Mouse (Mus musculus) liver, adult 2 months (tissue): ENCODE data around the gene Etnk2. TPM values are rescaled to one million over a fixed set of nuclear protein-coding genes. Genes with fewer than 3 reads are reported as not detected.

Source experiments
- DNase-seq: peaks from one replicate; pipeline ENCODE4 v3.0.0-alpha.2; 2011; ENCODE audit warnings: low read depth, low spot score; ENCODE audit errors: extremely low read depth
- H3K27ac ChIP-seq: fragments of 200-500 bp; replicated peaks from 2 replicates; pipeline ENCODE4 v1.5.1; 2012; ENCODE audit warnings: low read depth, mild to moderate bottlenecking, control low read depth, inconsistent platforms, low read length; ENCODE audit not compliant: insufficient read depth
- H3K27me3 ChIP-seq: fragments of 200-500 bp; 2 replicates; pipeline ENCODE4 v1.6.1; 2012; ENCODE audit warnings: mild to moderate bottlenecking, moderate library complexity, low read length, inconsistent platforms; ENCODE audit not compliant: control insufficient read depth, insufficient read depth
- H3K36me3 ChIP-seq: fragments of 200-500 bp; 2 replicates; pipeline ENCODE4 v1.6.1; 2012; ENCODE audit warnings: low read length, inconsistent platforms; ENCODE audit not compliant: control insufficient read depth, insufficient read depth
- H3K4me1 ChIP-seq: fragments of 200-500 bp; 2 replicates; pipeline ENCODE4 v1.6.1; 2011; ENCODE audit warnings: low read length; ENCODE audit not compliant: control insufficient read depth, insufficient read depth
- H3K4me3 ChIP-seq: fragments of 200-500 bp; 2 replicates; pipeline ENCODE4 v1.5.1; 2011; ENCODE audit warnings: low read depth, mild to moderate bottlenecking, control low read depth, low read length, moderate library complexity; ENCODE audit not compliant: insufficient read depth
- H3K79me2 ChIP-seq: fragments of 200-500 bp; 2 replicates; pipeline ENCODE4 v1.6.1; 2012; ENCODE audit warnings: inconsistent platforms, mild to moderate bottlenecking, low read length, moderate library complexity; ENCODE audit not compliant: control insufficient read depth, insufficient read depth
- H3K9ac ChIP-seq: fragments of 200-500 bp; 2 replicates; pipeline ENCODE4 v1.6.1; 2012; ENCODE audit warnings: low read depth, mild to moderate bottlenecking, control low read depth, inconsistent platforms, low read length
- CTCF ChIP-seq: fragments of 200-500 bp; IDR thresholded peaks from 2 replicates; pipeline ENCODE4 v1.5.1; 2011; ENCODE audit warnings: low read depth, low read length, control low read depth
- POLR2A ChIP-seq: fragments of 200-500 bp; IDR thresholded peaks from 2 replicates; pipeline ENCODE4 v1.6.1; 2011; ENCODE audit warnings: low read length, control low read depth; ENCODE audit not compliant: insufficient read depth; ENCODE audit errors: extremely low read depth
- WGBS: fragments of 180-500 bp; shearing (Covaris S2); methylation state at CpG from one replicate; pipeline ENCODE4 v1.1.7; 2018; 5-methylcytosine and 5-hydroxymethylcytosine counted together
- polyA plus RNA-seq: library from polyadenylated mRNA; depleted of rRNA; stranded (reverse); fragments of >200 nt; gene quantifications from 2 replicates; pipeline ENCODE4 v1.2.3, GENCODE M21; 2012
- total RNA-seq: library from RNA; depleted of rRNA; stranded (reverse); fragments of >200 nt; gene quantifications from 2 replicates; pipeline ENCODE4 v1.2.3, GENCODE M21; 2014

Gene Etnk2
- total and polyA plus RNA-seq, 2 experiments, result 249 to 389 TPM

DNA sequence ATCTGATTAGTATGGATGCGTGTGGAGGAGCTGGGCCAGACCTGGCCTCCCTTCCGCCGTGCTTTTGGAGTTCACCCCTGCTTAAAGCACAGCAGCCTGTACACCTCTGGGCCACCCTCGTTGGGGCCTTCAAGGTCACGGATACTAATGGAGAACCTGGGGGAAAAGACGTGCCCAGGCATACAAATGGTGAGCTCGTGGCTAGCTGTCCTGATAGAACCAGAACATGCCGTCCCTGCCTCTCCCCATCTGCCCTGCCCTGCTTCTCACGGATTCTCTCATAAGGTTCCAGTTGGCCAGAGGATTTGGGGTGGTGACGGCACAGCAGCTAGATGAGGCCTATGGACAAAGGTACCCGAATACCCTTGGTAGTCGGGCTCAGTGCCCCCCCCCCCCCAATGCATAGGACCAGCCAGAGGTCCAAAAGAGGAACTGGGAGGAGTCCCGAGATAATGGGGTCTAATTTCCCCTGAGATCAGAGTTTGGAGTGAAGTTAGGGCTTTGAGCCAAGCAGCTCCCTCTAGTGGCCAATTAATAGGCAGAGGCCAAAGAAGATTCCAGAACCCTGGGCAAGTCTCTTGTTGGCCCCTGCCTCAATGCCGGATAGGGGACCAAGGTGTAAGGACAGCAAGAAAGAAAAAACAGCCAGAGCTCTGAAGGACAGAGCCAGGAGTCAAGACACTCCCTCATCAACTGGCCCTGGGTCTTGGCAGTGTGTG lies 17.1 kb downstream of the Etnk2 start:
- DNase-seq, result peak; percentile 50
- H3K4me1 ChIP-seq, result peaks cover 35% of the 10 kb centered on the region
- H3K27ac ChIP-seq, result peak overlapping the region; percentile 5; the same call in 1 of the 2 replicates
- H3K27me3 ChIP-seq, result no peaks in the 10 kb centered on the region
- no peak for TF ChIP-seq POLR2A
- peak; percentile 40 for TF ChIP-seq CTCF
- H3K9ac ChIP-seq, result no peak overlapping the region
- no peaks in the 10 kb centered on the region for H3K79me2 ChIP-seq
- H3K36me3 ChIP-seq, result peaks cover 16% of the 10 kb centered on the region
- 63% methylated on average over 14 of the region's 14 CpGs for WGBS
- H3K4me3 ChIP-seq, result no peak overlapping the region

DNA sequence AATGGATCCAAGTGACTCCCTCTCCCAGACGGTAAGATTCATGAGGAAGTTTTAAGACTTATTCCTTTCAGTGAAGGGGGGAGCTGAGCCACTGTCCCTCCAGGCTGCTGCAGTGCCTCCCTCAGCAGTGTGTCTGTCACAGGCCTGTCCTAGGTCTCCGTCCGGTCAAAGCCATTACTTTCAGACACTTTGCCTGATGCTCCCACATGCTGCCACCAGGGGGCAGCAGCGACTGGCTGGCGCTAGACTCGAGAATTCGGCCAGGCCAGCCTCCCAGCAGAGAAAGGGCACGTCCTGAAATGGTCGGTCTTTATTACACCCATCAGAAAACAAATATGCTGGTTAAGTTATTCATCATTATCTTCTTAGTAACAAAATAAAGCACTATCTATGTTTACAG lies 18.6 kb downstream of the Etnk2 start:
- DNase-seq, result peak; percentile 65
- Histone ChIP-seq H3K9ac (no peak overlapping the region), H3K27me3 (no peaks in the 10 kb centered on the region), H3K27ac (no peak overlapping the region), H3K36me3 (peaks cover 14% of the 10 kb centered on the region), H3K4me3 (no peak overlapping the region), H3K79me2 (no peaks in the 10 kb centered on the region), H3K4me1 (peaks cover 26% of the 10 kb centered on the region)
- no peak for TF ChIP-seq POLR2A
- peak; percentile 99 for TF ChIP-seq CTCF
- WGBS, result 6% methylated on average over 9 of the region's 9 CpGs

GRCm38 (mm10) chr1:133382552-133383155 lies 19.3 kb downstream of the Etnk2 start:
- H3K4me1 ChIP-seq, result peaks cover 21% of the 10 kb centered on the region

DNA sequence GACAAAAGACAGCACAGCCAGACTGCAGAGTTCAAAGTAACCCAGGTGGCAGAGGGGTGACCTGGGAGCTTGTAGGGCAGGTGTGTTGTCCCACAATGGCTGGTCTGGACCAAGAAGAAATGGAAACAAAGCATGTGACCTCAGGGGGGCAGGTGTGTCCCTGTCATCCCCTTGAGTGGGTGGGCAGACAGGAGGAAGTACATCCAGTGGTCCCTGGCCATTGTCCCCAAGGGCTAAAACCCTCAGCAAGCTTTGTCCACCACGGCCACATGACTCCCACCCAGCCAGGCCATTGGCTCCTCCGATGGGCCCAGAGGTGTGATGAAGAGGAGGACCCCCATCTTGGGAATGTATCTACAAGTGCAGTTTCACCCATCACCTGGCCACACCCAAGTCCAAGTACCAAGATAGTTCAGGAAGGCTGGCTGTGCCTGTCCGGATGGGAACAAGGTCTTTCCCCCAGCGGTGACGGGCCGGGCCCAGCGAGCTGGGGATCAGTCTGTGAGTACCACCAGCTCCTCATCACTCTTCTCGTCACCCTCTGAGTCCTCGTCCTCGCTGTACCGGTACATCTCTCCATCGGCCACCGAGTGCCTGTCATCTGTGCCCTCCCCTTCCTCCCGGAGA lies 19.9 kb downstream of the Etnk2 start:
- H3K4me1 ChIP-seq, result peaks cover 16% of the 10 kb centered on the region
- peak; percentile 78 for DNase-seq
- H3K79me2 ChIP-seq, result no peaks in the 10 kb centered on the region
- H3K9ac ChIP-seq, result no peak overlapping the region
- peaks cover 2% of the 10 kb centered on the region; the same call in 1 of the 2 replicates for H3K36me3 ChIP-seq
- no peak overlapping the region for H3K4me3 ChIP-seq
- no peak overlapping the region for H3K27ac ChIP-seq
- no peaks in the 10 kb centered on the region for H3K27me3 ChIP-seq
- 89% methylated on average over 14 of the region's 14 CpGs for WGBS
- TF ChIP-seq POLR2A, result 0 out of 2 replicates have a peak, but pooled peaks have one; percentile 1
- 0 out of 2 replicates have a peak, but pooled peaks have one; percentile 2 for TF ChIP-seq CTCF

More at GRCm38 (mm10) chr1:133382552-133383155, 19.3 kb downstream of the Etnk2 start:
- no peaks in the 10 kb centered on the region for H3K79me2 ChIP-seq
- DNase-seq, result no peak
- 38% methylated on average over 12 of the region's 12 CpGs for WGBS
- H3K27ac ChIP-seq, result peak overlapping the region; percentile 14; the same call in 1 of the 2 replicates
- H3K4me3 ChIP-seq, result no peak overlapping the region
- H3K36me3 ChIP-seq, result peaks cover 8% of the 10 kb centered on the region
- no peaks in the 10 kb centered on the region for H3K27me3 ChIP-seq
- no peak overlapping the region for H3K9ac ChIP-seq
- 0 out of 2 replicates have a peak, but pooled peaks have one; percentile 10 for TF ChIP-seq POLR2A
- TF ChIP-seq CTCF, result no peak

DNA sequence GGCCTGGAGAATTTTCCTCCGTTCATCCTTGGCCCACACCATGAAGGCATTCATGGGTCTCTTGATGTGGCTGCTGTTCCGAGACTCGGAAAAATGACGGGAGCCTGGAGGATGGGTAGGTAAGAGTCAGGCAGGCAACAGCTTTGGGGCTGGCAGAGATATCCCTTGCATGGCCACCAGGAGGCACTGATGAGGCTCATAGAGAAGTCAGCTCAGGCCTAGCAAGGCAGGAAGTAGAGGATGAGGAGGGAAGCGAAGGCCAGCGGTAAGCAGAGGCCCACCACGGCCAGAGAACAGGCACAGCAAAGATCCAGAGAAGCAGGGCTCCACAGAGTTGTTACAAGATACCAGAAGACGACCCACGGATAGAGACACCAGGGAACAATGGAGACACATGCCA lies 22.1 kb downstream of the Etnk2 start:
- Histone ChIP-seq H3K36me3 (no peaks in the 10 kb centered on the region), H3K4me3 (no peak overlapping the region), H3K27me3 (no peaks in the 10 kb centered on the region), H3K4me1 (0 out of 2 replicates have a peak, but pooled peaks cover under 1% of the 10 kb centered on the region), H3K79me2 (no peaks in the 10 kb centered on the region), H3K27ac (no peak overlapping the region), H3K9ac (no peak overlapping the region)
- TF ChIP-seq CTCF (peak; percentile 98), POLR2A (no peak)
- WGBS, result 58% methylated on average over 9 of the region's 9 CpGs
- peak; percentile 45 for DNase-seq

- Histone ChIP-seq H3K79me2 (no peaks in the 10 kb centered on the region), H3K4me1 (no peaks in the 10 kb centered on the region), H3K27me3 (no peaks in the 10 kb centered on the region), H3K9ac (no peak overlapping the region), H3K4me3 (no peak overlapping the region), H3K36me3 (no peaks in the 10 kb centered on the region), H3K27ac (no peak overlapping the region)
- 82% methylated on average over 11 of the region's 11 CpGs for WGBS
- DNase-seq, result no peak
- no peak for TF ChIP-seq CTCF
- no peak for TF ChIP-seq POLR2A
These were observed 22.8 kb downstream of the Etnk2 start for GRCm38 (mm10) chr1:133386209-133386608.
